Mouse (Mus musculus): Measurements from ENCODE around the gene Gnat2.

- TF ChIP-seq POLR2A (IDR thresholded peaks at IDR 0.05; ENCODE audit: borderline replicate concordance, control insufficient read depth, low read depth, low read length), result no peak
- TF ChIP-seq CTCF (IDR thresholded peaks at IDR 0.05; ENCODE audit: control insufficient read depth, insufficient read depth, low read length), result no peak
Observed at GRCm38 (mm10) chr3:108096226-108096625, 3.6 kb downstream of the Gnat2 start.
